Mouse (Mus musculus) myocyte (in vitro differentiated cells): ENCODE results near the gene Iqgap3. TPM values are rescaled to one million over a fixed set of nuclear protein-coding genes. Genes with fewer than 3 reads are reported as not detected.

Experiments
- H3K27me3 ChIP-seq: one replicate; pipeline ENCODE4 v1.6.1; 2011; ENCODE audit not compliant: control insufficient read depth, insufficient read depth, insufficient read length
- H3K36me3 ChIP-seq: one replicate; pipeline ENCODE4 v1.6.1; 2011; ENCODE audit not compliant: control insufficient read depth, insufficient read depth
- H3K4me2 ChIP-seq: one replicate; pipeline ENCODE4 v1.6.1; 2011; ENCODE audit warnings: low read depth, control low read depth
- H3K4me3 ChIP-seq: one replicate; pipeline ENCODE4 v1.5.1; 2011; ENCODE audit warnings: mild to moderate bottlenecking, control low read depth, moderate library complexity
- H3K79me2 ChIP-seq: one replicate; pipeline ENCODE4 v1.6.1; 2011; ENCODE audit not compliant: control insufficient read depth, insufficient read depth
- H3ac ChIP-seq: one replicate; pipeline ENCODE4 v1.6.1; 2011; ENCODE audit not compliant: control insufficient read depth, insufficient read length
- CEBPB ChIP-seq: IDR thresholded peaks from 2 replicates; pipeline ENCODE4 v1.6.1; 2011; ENCODE audit warnings: mild to moderate bottlenecking, moderate library complexity; ENCODE audit not compliant: poor library complexity, insufficient read depth, severe bottlenecking
- E2F4 ChIP-seq: IDR thresholded peaks from one replicate; pipeline ENCODE4 v1.6.1; 2011; ENCODE audit warnings: mild to moderate bottlenecking, control low read depth, moderate library complexity; ENCODE audit not compliant: insufficient read depth
- MAX ChIP-seq: IDR thresholded peaks from one replicate; pipeline ENCODE4 v1.6.1; 2011; ENCODE audit warnings: low read depth, mild to moderate bottlenecking, control low read depth
- MYOD1 ChIP-seq, 3 experiments: IDR thresholded peaks; one replicate each; pipeline ENCODE4 v1.6.1; 2011; ENCODE audit warnings: control low read depth in 2 of 3, low read depth in 2 of 3, mild to moderate bottlenecking in 2 of 3, moderate library complexity in 1 of 3; ENCODE audit not compliant: insufficient read length in 2 of 3, control insufficient read depth in 1 of 3
- MYOG ChIP-seq, 3 experiments: IDR thresholded peaks; one replicate each; pipeline ENCODE4 v1.6.1; 2011; ENCODE audit warnings: control low read depth in 2 of 3, low read depth in 2 of 3, mild to moderate bottlenecking in 2 of 3; ENCODE audit not compliant: insufficient read length in 2 of 3, control insufficient read depth in 1 of 3, insufficient read depth in 1 of 3
- POLR2A ChIP-seq: IDR thresholded peaks from one replicate; pipeline ENCODE4 v1.6.1; 2011; ENCODE audit warnings: low read depth, mild to moderate bottlenecking, control low read depth, moderate library complexity; ENCODE audit not compliant: insufficient read length
- POLR2AphosphoS2 ChIP-seq: IDR thresholded peaks from one replicate; pipeline ENCODE4 v1.6.1; 2011; ENCODE audit warnings: low read depth, control low read depth; ENCODE audit not compliant: insufficient read length
- REST ChIP-seq: IDR thresholded peaks from one replicate; pipeline ENCODE4 v1.6.1; 2011; ENCODE audit warnings: mild to moderate bottlenecking, control low read depth, moderate library complexity; ENCODE audit not compliant: insufficient read depth, insufficient read length
- SRF ChIP-seq: IDR thresholded peaks from one replicate; pipeline ENCODE4 v1.6.1; 2011; ENCODE audit warnings: low read depth; ENCODE audit not compliant: control insufficient read depth, insufficient read length
- TCF12 ChIP-seq: IDR thresholded peaks from one replicate; pipeline ENCODE4 v1.6.1; 2011; ENCODE audit warnings: mild to moderate bottlenecking, control low read depth; ENCODE audit not compliant: poor library complexity, insufficient read depth, severe bottlenecking
- TCF3 ChIP-seq: IDR thresholded peaks from one replicate; pipeline ENCODE4 v1.6.1; 2011; ENCODE audit warnings: low read depth, control low read depth; ENCODE audit not compliant: insufficient read length
- USF1 ChIP-seq: IDR thresholded peaks from one replicate; pipeline ENCODE4 v1.6.1; 2011; ENCODE audit warnings: low read depth, mild to moderate bottlenecking, control low read depth, moderate library complexity
- polyA plus RNA-seq: library from polyadenylated mRNA; unstranded; fragments of >200 nt; fragmentation: generic; extraction: Trizol; gene quantifications from one replicate; pipeline ENCODE4 v1.2.1, GENCODE M21; 2012; ENCODE audit warnings: missing spikeins

The Iqgap3 gene
- polyA plus RNA-seq, 1 experiment: 13.6 TPM

DNA sequence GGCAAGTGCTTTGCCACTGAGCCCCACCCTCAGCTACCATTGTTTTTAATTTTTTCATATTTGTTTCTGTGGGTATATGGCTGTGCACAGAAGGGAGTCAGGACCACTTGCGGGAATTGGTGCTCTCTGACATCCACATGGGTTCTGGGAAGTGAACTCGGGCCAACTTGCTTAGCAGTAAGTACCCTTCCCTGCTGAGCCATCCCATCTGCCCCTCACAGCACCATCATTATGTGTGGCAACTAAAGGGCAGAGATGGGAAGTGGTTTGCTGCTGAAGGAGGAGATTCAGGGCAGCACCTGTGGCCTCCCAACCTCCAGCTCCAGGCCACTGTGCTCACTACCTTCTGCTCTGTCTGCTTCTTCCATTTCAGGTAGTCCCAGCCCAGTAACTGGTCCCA lies 8.1 kb upstream of the Iqgap3 start:
- TF ChIP-seq E2F4 (no peak), USF1 (no peak), SRF (no peak), TCF12 (no peak), MYOD1 (IDR thresholded peaks at IDR 0.05; ENCODE audit: control insufficient read depth in 1 of 3, insufficient read length in 2 of 3, low read depth in 2 of 3) (no peak), POLR2AphosphoS2 (no peak), MYOG (IDR thresholded peaks at IDR 0.05; ENCODE audit: control insufficient read depth in 1 of 3, insufficient read depth in 1 of 3, insufficient read length in 2 of 3, low read depth in 2 of 3) (no peak), TCF3 (no peak), CEBPB (no peak), REST (no peak), POLR2A (no peak), MAX (no peak)
- Histone ChIP-seq H3K36me3 (no peaks in the 10 kb centered on the region), H3K4me2 (no peak overlapping the region), H3K4me3 (no peak overlapping the region), H3K79me2 (no peaks in the 10 kb centered on the region), H3K27me3 (peaks cover 14% of the 10 kb centered on the region), H3ac (no peak overlapping the region)

- Histone ChIP-seq H3K4me3 (no peak overlapping the region), H3K36me3 (no peaks in the 10 kb centered on the region), H3K4me2 (no peak overlapping the region), H3K27me3 (peaks cover 14% of the 10 kb centered on the region), H3K79me2 (no peaks in the 10 kb centered on the region), H3ac (no peak overlapping the region)
- TF ChIP-seq POLR2AphosphoS2 (no peak), MYOD1 (IDR thresholded peaks at IDR 0.05; ENCODE audit: control insufficient read depth in 1 of 3, insufficient read length in 2 of 3, low read depth in 2 of 3) (no peak), CEBPB (no peak), TCF12 (no peak), E2F4 (no peak), MAX (no peak), USF1 (no peak)
Measured at GRCm38 (mm10) chr3:88074351-88074750, 7.4 kb upstream of the Iqgap3 start.

GRCm38 (mm10) chr3:88074766-88075165 lies 7.0 kb upstream of the Iqgap3 start:
- no peak overlapping the region for H3K4me2 ChIP-seq
- no peaks in the 10 kb centered on the region for H3K36me3 ChIP-seq
- no peak for TF ChIP-seq MAX
- no peak for TF ChIP-seq USF1
- TF ChIP-seq MYOG (IDR thresholded peaks at IDR 0.05; ENCODE audit: control insufficient read depth in 1 of 3, insufficient read depth in 1 of 3, insufficient read length in 2 of 3, low read depth in 2 of 3): no peak
- TF ChIP-seq MYOD1 (IDR thresholded peaks at IDR 0.05; ENCODE audit: control insufficient read depth in 1 of 3, insufficient read length in 2 of 3, low read depth in 2 of 3): no peak
- no peak for TF ChIP-seq POLR2A
- TF ChIP-seq CEBPB: no peak
- TF ChIP-seq TCF3: no peak
- TF ChIP-seq TCF12: no peak
- no peak for TF ChIP-seq SRF
- H3K27me3 ChIP-seq: peaks cover 14% of the 10 kb centered on the region
- no peak overlapping the region for H3ac ChIP-seq
- H3K79me2 ChIP-seq: no peaks in the 10 kb centered on the region
- no peak overlapping the region for H3K4me3 ChIP-seq

- no peak for TF ChIP-seq MYOD1 (IDR thresholded peaks at IDR 0.05; ENCODE audit: control insufficient read depth in 1 of 3, insufficient read length in 2 of 3, low read depth in 2 of 3)
- no peak for TF ChIP-seq USF1
- TF ChIP-seq POLR2A: no peak
- TF ChIP-seq E2F4: no peak
- no peak for TF ChIP-seq POLR2AphosphoS2
- TF ChIP-seq TCF3: no peak
- TF ChIP-seq TCF12: no peak
- TF ChIP-seq MAX: no peak
- no peak for TF ChIP-seq REST
- no peak for TF ChIP-seq SRF
- no peak for TF ChIP-seq MYOG (IDR thresholded peaks at IDR 0.05; ENCODE audit: control insufficient read depth in 1 of 3, insufficient read depth in 1 of 3, insufficient read length in 2 of 3, low read depth in 2 of 3)
- no peak for TF ChIP-seq CEBPB
- Histone ChIP-seq H3ac (no peak overlapping the region), H3K27me3 (peaks cover 14% of the 10 kb centered on the region), H3K36me3 (no peaks in the 10 kb centered on the region), H3K4me2 (no peak overlapping the region), H3K79me2 (no peaks in the 10 kb centered on the region), H3K4me3 (no peak overlapping the region)
Measured at GRCm38 (mm10) chr3:88077441-88077840, 4.3 kb upstream of the Iqgap3 start.

GRCm38 (mm10) chr3:88078204-88078603 lies 3.6 kb upstream of the Iqgap3 start, which contains the start of gene Ttc24:
TSS of gene Ttc24 (minus strand) at chr3:88078304.
- no peak within 1 kb of the TSS for H3K4me2 ChIP-seq
- H3K36me3 ChIP-seq: no peaks in the 10 kb centered on the region
- no peak within 1 kb of the TSS for H3ac ChIP-seq
- H3K79me2 ChIP-seq: no peaks in the 10 kb centered on the region
- TF ChIP-seq MYOD1 (IDR thresholded peaks at IDR 0.05; ENCODE audit: control insufficient read depth in 1 of 3, insufficient read length in 2 of 3, low read depth in 2 of 3) (no peak), TCF12 (no peak), REST (no peak)
- H3K27me3 ChIP-seq: peaks cover 8% of the 10 kb centered on the region
- H3K4me3 ChIP-seq: no peak within 1 kb of the TSS
